Mouse (Mus musculus) megakaryocyte, embryonic 14.5 days (primary cell): ENCODE measurements at regions not wholly inside any gene's neighbourhood (a gene's known extent, or its start where the extent isn't known, plus 50 kb on each side); places are given as distances from the start of the nearest gene placed in this dataset.

Experiments
- FLI1 ChIP-seq: IDR thresholded peaks from 2 replicates; pipeline ENCODE4 v1.6.1; 2012; ENCODE audit warnings: low read length, inconsistent platforms, mixed read lengths
- GATA1 ChIP-seq: IDR thresholded peaks from 3 replicates; pipeline ENCODE4 v1.6.1; 2012; ENCODE audit warnings: mixed read lengths, low read length, inconsistent platforms, borderline replicate concordance

DNA sequence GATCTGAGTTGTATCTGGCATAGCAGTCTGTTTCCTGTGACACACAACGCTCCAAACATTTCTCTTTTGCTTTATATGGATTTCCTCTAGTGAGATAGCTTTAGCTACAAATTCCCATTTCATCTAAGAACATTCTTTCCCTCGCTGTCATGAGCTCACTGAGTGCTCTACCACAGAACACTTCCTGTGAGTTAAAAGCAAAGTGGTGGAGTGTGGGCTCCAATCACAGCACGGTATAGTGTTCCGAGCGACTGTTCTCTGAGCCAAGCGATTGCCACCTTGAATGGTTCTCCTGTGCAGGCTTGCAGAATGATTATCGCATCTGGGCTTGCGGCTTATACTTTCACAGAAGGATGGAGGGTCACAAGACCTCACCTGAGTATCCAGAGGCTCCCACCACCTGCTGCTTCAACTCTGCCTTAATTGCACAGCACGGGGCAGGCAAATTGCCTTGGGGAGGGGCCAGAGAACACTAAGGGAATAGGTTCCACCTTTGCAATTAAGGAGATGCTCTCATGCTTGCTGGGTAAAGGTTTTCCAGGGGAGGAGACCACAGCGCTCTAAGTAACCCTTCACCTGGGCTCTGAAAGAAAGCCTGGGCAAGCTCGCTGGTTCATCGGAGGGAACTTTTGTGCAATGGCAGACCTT, 477.7 kb downstream of the Zfp704 start:
- no peak for TF ChIP-seq GATA1
- TF ChIP-seq FLI1: no peak
